ENCODE assay signal across 8 mouse cellular contexts in genomic region chr12:3960553-3960952, GRCm38 (mm10). TPM values are rescaled to one million over a fixed set of nuclear protein-coding genes. Genes with fewer than 3 reads are reported as not detected.
DNase-seq lines count a peak whose midpoint lies in the region; ATAC-seq lines count a peak whose summit lies in the region.

No protein-coding gene starts in this region.

- H3K36me3 ChIP-seq in lung, embryonic 16.5 days (ENCODE audit: control insufficient read depth, insufficient read depth, low read length), result no peaks in the 10 kb centered on the region
- no peaks in the 10 kb centered on the region for H3K36me3 ChIP-seq in embryonic facial prominence, embryonic 10.5 days (replicated peaks)
- H3K36me3 ChIP-seq in hindbrain, embryonic 14.5 days (replicated peaks; ENCODE audit: control insufficient read depth, insufficient read depth), result peaks cover 26% of the 10 kb centered on the region
- peaks cover 29% of the 10 kb centered on the region for H3K36me3 ChIP-seq in midbrain, embryonic 13.5 days

- H3K4me3 ChIP-seq in lung, embryonic 16.5 days (ENCODE audit: low read length), result peak overlapping the region; percentile 66
- peak overlapping the region; percentile 71 for H3K4me3 ChIP-seq in embryonic facial prominence, embryonic 10.5 days
- H3K4me3 ChIP-seq in hindbrain, embryonic 14.5 days (replicated peaks; ENCODE audit: low read length), result peak overlapping the region; percentile 63
- peak overlapping the region; percentile 61 for H3K4me3 ChIP-seq in midbrain, embryonic 13.5 days (replicated peaks)

- no peak for DNase-seq in lung, adult 18-20 months
- DNase-seq in embryonic facial prominence, embryonic 10.5 days (ENCODE audit: low spot score), result no peak
- DNase-seq in hindbrain, embryonic 14.5 days (ENCODE audit: low spot score), result no peak
- DNase-seq in urinary bladder, adult 18-20 months (ENCODE audit: low spot score in 2 of 2), result no peak
- no peak for DNase-seq in layer of hippocampus, adult 9-11 months

- peak overlapping the region; percentile 84 for H3K4me2 ChIP-seq in lung, embryonic 16.5 days (ENCODE audit: low read depth, low read length)
- peak overlapping the region; percentile 79 for H3K4me2 ChIP-seq in hindbrain, embryonic 14.5 days (replicated peaks)
- H3K4me2 ChIP-seq in midbrain, embryonic 13.5 days (replicated peaks), result peak overlapping the region; percentile 87

- H3K9me3 ChIP-seq in lung, embryonic 16.5 days (ENCODE audit: control insufficient read depth, low read length), result no peaks in the 10 kb centered on the region
- H3K9me3 ChIP-seq in embryonic facial prominence, embryonic 10.5 days, result 0 out of 2 replicates have a peak, but pooled peaks cover 3% of the 10 kb centered on the region
- H3K9me3 ChIP-seq in hindbrain, embryonic 14.5 days (ENCODE audit: control insufficient read depth, low read length), result no peaks in the 10 kb centered on the region
- H3K9me3 ChIP-seq in midbrain, embryonic 13.5 days, result no peaks in the 10 kb centered on the region

- H3K27me3 ChIP-seq in lung, embryonic 16.5 days (ENCODE audit: control insufficient read depth, insufficient read depth, low read depth, low read length), result no peaks in the 10 kb centered on the region
- H3K27me3 ChIP-seq in embryonic facial prominence, embryonic 10.5 days (replicated peaks; ENCODE audit: low read depth, poor library complexity, severe bottlenecking), result peaks cover 8% of the 10 kb centered on the region
- H3K27me3 ChIP-seq in hindbrain, embryonic 14.5 days (ENCODE audit: control insufficient read depth, insufficient read depth, low read length), result peaks cover 8% of the 10 kb centered on the region; the same call in 1 of the 2 replicates
- peaks cover 22% of the 10 kb centered on the region for H3K27me3 ChIP-seq in midbrain, embryonic 13.5 days

- ATAC-seq in lung, embryonic 16.5 days (ENCODE audit: low read depth), result no peak
- ATAC-seq in hindbrain, embryonic 14.5 days (ENCODE audit: low FRiP score), result no peak
- no peak for ATAC-seq in midbrain, embryonic 13.5 days
- no peak for ATAC-seq in megakaryocyte-erythroid progenitor cell, adult 5-6 weeks (replicated peaks; ENCODE audit: low FRiP score, low TSS enrichment, poor library complexity, severe bottlenecking)

- WGBS in lung, embryonic 16.5 days, result 44% methylated on average over 4 of the region's 4 CpGs
- 49% methylated on average over 4 of the region's 4 CpGs for WGBS in embryonic facial prominence, embryonic 10.5 days
- WGBS in hindbrain, embryonic 14.5 days, result 56% methylated on average over 4 of the region's 4 CpGs
- WGBS in midbrain, embryonic 13.5 days, result 44% methylated on average over 4 of the region's 4 CpGs

- no peak overlapping the region for H3K27ac ChIP-seq in lung, embryonic 16.5 days (ENCODE audit: low read length)
- H3K27ac ChIP-seq in embryonic facial prominence, embryonic 10.5 days (replicated peaks), result peak overlapping the region; percentile 93
- peak overlapping the region; percentile 95 for H3K27ac ChIP-seq in hindbrain, embryonic 14.5 days
- H3K27ac ChIP-seq in midbrain, embryonic 13.5 days, result peak overlapping the region; percentile 96

- peak overlapping the region; percentile 74; the same call in 1 of the 2 replicates for H3K9ac ChIP-seq in lung, embryonic 16.5 days (ENCODE audit: low read length)
- H3K9ac ChIP-seq in hindbrain, embryonic 14.5 days, result peak overlapping the region; percentile 77
- peak overlapping the region; percentile 79 for H3K9ac ChIP-seq in midbrain, embryonic 13.5 days (replicated peaks)

- peaks cover 7% of the 10 kb centered on the region; the same call in 1 of the 2 replicates for H3K4me1 ChIP-seq in lung, embryonic 16.5 days (replicated peaks; ENCODE audit: control insufficient read depth, insufficient read depth, low read length)
- peaks cover 15% of the 10 kb centered on the region for H3K4me1 ChIP-seq in embryonic facial prominence, embryonic 10.5 days
- H3K4me1 ChIP-seq in hindbrain, embryonic 14.5 days (replicated peaks; ENCODE audit: control insufficient read depth, insufficient read depth, low read length), result peaks cover 7% of the 10 kb centered on the region
- peaks cover 14% of the 10 kb centered on the region for H3K4me1 ChIP-seq in midbrain, embryonic 13.5 days (replicated peaks)

RNA-seq across cellular contexts. Expression of gene Pomc, which starts 5.8 kb away (rescaled TPM):
- polyA plus RNA-seq in lung, embryonic 16.5 days (2015; fragmentation: Nextera tagmentation; extraction: Ambion mirVana), result 2.6 and 3.1 TPM in 2 replicates
- polyA plus RNA-seq in embryonic facial prominence, embryonic 10.5 days (2016; fragmentation: Nextera tagmentation; extraction: Ambion mirVana), result 6.3 and 17.0 TPM in 2 replicates
- 3.3 and 3.9 TPM in 2 replicates for polyA plus RNA-seq in hindbrain, embryonic 14.5 days (2014; fragmentation: Nextera tagmentation; extraction: Ambion mirVana)
- 9.3 and 12.8 TPM in 2 replicates for polyA plus RNA-seq in midbrain, embryonic 13.5 days (2015; fragmentation: Nextera tagmentation; extraction: Ambion mirVana)
- total RNA-seq in megakaryocyte-erythroid progenitor cell, adult 5-6 weeks (2014; fragmentation: Nextera tagmentation), result 0.68 and 1.8 TPM in 2 replicates
- not detected in 2 replicates for total RNA-seq in megakaryocyte-erythroid progenitor cell, adult 5-6 weeks (2017)
